Mouse (Mus musculus) thymus, postnatal 0 days (tissue): ENCODE results near the gene Rps19bp1. TPM values are rescaled to one million over a fixed set of nuclear protein-coding genes. Genes with fewer than 3 reads are reported as not detected.

Experiments
- DNase-seq: peaks from one replicate; pipeline ENCODE4 v3.0.0-alpha.2; 2015; ENCODE audit warnings: low spot score
- polyA plus RNA-seq: library from polyadenylated mRNA; unstranded; fragments of >200 nt; fragmentation: Nextera tagmentation; extraction: Ambion mirVana; gene quantifications from 2 replicates; pipeline ENCODE4 v1.2.1, GENCODE M21; 2015

Gene Rps19bp1
- polyA plus RNA-seq, 1 experiment from 2014 or later = 58.4 TPM

GRCm38 (mm10) chr15:80219705-80220657 is 44.1 kb downstream of the Rps19bp1 start:
- DNase-seq = no peak

- peak; percentile 74 for DNase-seq
Observed at GRCm38 (mm10) chr15:80219211-80219610, 44.9 kb downstream of the Rps19bp1 start.

GRCm38 (mm10) chr15:80217476-80217875 is 46.6 kb downstream of the Rps19bp1 start:
- DNase-seq = no peak

GRCm38 (mm10) chr15:80216480-80216820 is 47.7 kb downstream of the Rps19bp1 start:
- no peak for DNase-seq

GRCm38 (mm10) chr15:80215716-80216479 is 48.2 kb downstream of the Rps19bp1 start:
- peak; percentile 59 for DNase-seq

GRCm38 (mm10) chr15:80213688-80214087 is 50.4 kb downstream of the Rps19bp1 start:
- DNase-seq = no peak

Other genes starting within 250 kb of the Rps19bp1 start
- 2.2 and 2.7 TPM in 2 replicates for gene Pdgfb, start 249.3 kb downstream of the Rps19bp1 start, polyA plus RNA-seq
- gene Syngr1, start 173.0 kb downstream of the Rps19bp1 start, polyA plus RNA-seq = 74.1 and 74.5 TPM in 2 replicates
- 1,085 and 1,101 TPM in 2 replicates for gene Rpl3, start 172.4 kb downstream of the Rps19bp1 start, polyA plus RNA-seq
- gene Tab1, start 131.2 kb downstream of the Rps19bp1 start, polyA plus RNA-seq = 37.3 and 38.2 TPM in 2 replicates
- gene Mgat3, start 90.6 kb downstream of the Rps19bp1 start, polyA plus RNA-seq = 4.7 and 5.0 TPM in 2 replicates
- gene Mief1, start 30.3 kb downstream of the Rps19bp1 start, polyA plus RNA-seq = 25.3 and 27.7 TPM in 2 replicates
- gene AC140267.1, start 28.5 kb downstream of the Rps19bp1 start, polyA plus RNA-seq = not detected in 2 replicates
- gene Atf4, start 9.1 kb downstream of the Rps19bp1 start, polyA plus RNA-seq = 103 and 106 TPM in 2 replicates
- gene Cacna1i, start 22.9 kb upstream of the Rps19bp1 start, polyA plus RNA-seq = 0.01 and 0.03 TPM in 2 replicates